Mouse (Mus musculus) neural tube, embryonic 15.5 days (tissue): ENCODE data around the gene Irx3. TPM values are rescaled to one million over a fixed set of nuclear protein-coding genes. Genes with fewer than 3 reads are reported as not detected.

Source experiments
- ATAC-seq: fragments of 200-750 bp; cut with Nextera tagmentation; 2 replicates; pipeline ENCODE4 v1.8.0; 2017; ENCODE audit warnings: mild to moderate bottlenecking, moderate TSS enrichment, moderate library complexity; ENCODE audit not compliant: low FRiP score
- H3K27ac ChIP-seq: fragments of 300-500 bp; sonication (generic); replicated peaks from 2 replicates; pipeline ENCODE4 v1.5.1; 2015; ENCODE audit warnings: mild to moderate bottlenecking, inconsistent platforms
- H3K27me3 ChIP-seq: fragments of 300-500 bp; sonication (generic); replicated peaks from 2 replicates; pipeline ENCODE4 v1.6.1; 2015; ENCODE audit warnings: inconsistent platforms
- H3K36me3 ChIP-seq: fragments of 300-500 bp; sonication (generic); 2 replicates; pipeline ENCODE4 v1.6.1; 2015; ENCODE audit warnings: inconsistent platforms
- H3K4me1 ChIP-seq: fragments of 300-500 bp; sonication (generic); 2 replicates; pipeline ENCODE4 v1.6.1; 2015; ENCODE audit warnings: inconsistent platforms
- H3K4me2 ChIP-seq: fragments of 300-500 bp; sonication (generic); 2 replicates; pipeline ENCODE4 v1.6.1; 2015; ENCODE audit warnings: inconsistent platforms, mild to moderate bottlenecking, moderate library complexity
- H3K4me3 ChIP-seq: fragments of 300-500 bp; sonication (generic); replicated peaks from 2 replicates; pipeline ENCODE4 v1.5.1; 2015; ENCODE audit warnings: mild to moderate bottlenecking, inconsistent platforms
- H3K9ac ChIP-seq: fragments of 300-500 bp; sonication (generic); replicated peaks from 2 replicates; pipeline ENCODE4 v1.6.1; 2015; ENCODE audit warnings: mild to moderate bottlenecking, inconsistent platforms
- H3K9me3 ChIP-seq: fragments of 300-500 bp; sonication (generic); replicated peaks from 2 replicates; pipeline ENCODE4 v1.6.1; 2016; ENCODE audit warnings: inconsistent platforms
- WGBS: fragments of 180-500 bp; shearing (Covaris S2); methylation state at CpG from one replicate; pipeline ENCODE4 v1.1.7; 2015; ENCODE audit warnings: mixed read lengths; 5-methylcytosine and 5-hydroxymethylcytosine counted together
- polyA plus RNA-seq: library from polyadenylated mRNA; unstranded; fragments of >200 nt; fragmentation: Nextera tagmentation; extraction: Ambion mirVana; gene quantifications from 2 replicates; pipeline ENCODE4 v1.2.1, GENCODE M21; 2015

Irx3 gene
- polyA plus RNA-seq, 1 experiment from 2014 or later = 6.3 TPM

DNA sequence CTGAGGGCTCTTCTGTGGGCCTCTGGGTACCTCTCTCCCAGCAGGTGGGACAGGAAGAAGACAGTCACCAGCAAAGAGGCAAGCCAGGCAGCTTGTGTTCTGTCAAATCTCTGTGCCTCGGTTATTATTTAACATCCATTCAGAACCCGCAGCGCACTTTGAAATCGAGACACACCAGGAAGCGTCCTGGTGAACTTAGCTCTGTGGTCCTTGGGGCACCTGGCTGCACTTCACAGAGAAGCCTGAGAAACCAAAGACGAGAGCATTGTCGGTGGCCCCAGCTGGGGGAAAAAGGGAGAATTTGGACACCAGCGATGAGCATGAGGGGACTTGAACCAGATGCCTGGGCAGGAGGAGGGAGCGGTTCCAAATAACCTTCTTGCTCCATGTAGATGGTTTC is 46.8 kb downstream of the Irx3 start:
- Histone ChIP-seq H3K36me3 (no peaks in the 10 kb centered on the region), H3K4me1 (no peaks in the 10 kb centered on the region), H3K4me2 (no peak overlapping the region), H3K9ac (no peak overlapping the region), H3K9me3 (no peaks in the 10 kb centered on the region), H3K27me3 (no peaks in the 10 kb centered on the region), H3K4me3 (no peak overlapping the region), H3K27ac (no peak overlapping the region)
- ATAC-seq = no peak
- 95% methylated on average over 9 of the region's 9 CpGs for WGBS

DNA sequence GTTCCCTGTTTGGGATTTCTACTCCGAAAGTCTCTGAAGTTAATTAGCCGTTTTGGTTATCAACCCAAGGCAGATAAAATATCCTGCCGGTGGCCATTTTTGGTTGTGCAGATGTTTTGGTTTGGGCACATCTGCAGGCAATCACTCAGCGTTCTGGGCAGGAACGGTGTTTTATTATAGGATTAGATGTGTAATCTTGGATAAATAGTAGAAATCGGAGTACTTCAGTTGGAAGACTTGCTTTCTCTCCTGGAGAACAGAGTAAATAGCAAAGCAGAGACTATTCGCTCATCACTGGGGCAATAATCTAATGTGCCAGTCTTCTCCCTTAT is 51.1 kb downstream of the Irx3 start:
- Histone ChIP-seq H3K9me3 (no peaks in the 10 kb centered on the region), H3K36me3 (no peaks in the 10 kb centered on the region), H3K27ac (no peak overlapping the region), H3K4me3 (no peak overlapping the region), H3K9ac (no peak overlapping the region), H3K27me3 (peaks cover 3% of the 10 kb centered on the region; the same call in 1 of the 2 replicates), H3K4me2 (no peak overlapping the region), H3K4me1 (peaks cover 15% of the 10 kb centered on the region)
- WGBS = 84% methylated on average over 7 of the region's 7 CpGs
- no peak for ATAC-seq

DNA sequence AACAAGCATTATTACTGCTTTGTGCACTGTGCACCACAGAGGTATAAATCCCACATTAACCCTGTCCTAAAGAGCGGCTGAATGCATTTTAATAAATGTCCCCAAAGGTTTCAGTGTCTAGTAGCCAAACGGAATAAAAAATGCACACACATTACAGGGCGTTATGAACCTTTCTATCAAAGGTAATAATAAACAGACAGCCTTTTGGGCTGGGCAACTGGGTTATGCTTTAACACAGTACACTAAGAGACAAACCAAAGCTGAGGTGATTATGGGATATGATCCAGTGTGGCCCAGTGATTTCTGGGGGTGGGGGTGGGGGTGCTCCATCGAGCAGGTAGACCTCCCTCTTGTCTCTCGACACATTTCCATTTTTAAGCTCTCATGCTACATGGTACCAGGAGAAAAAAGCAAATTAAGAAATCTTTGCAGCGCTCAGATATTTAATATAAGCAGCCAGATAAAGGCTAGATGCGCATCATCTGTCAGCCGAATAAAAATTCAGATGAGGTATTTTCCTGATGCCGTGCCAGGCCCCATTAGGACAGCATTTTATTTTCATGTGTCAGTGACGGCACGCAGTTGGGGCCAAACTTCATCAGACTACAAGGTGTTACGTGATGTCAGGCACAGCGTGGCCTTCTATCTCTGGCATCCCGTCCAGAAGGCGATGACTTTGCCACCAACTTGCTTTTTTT is 51.6 kb downstream of the Irx3 start:
- no peaks in the 10 kb centered on the region for H3K9me3 ChIP-seq
- no peak overlapping the region for H3K4me2 ChIP-seq
- no peak overlapping the region for H3K4me3 ChIP-seq
- peaks cover 15% of the 10 kb centered on the region for H3K4me1 ChIP-seq
- H3K27ac ChIP-seq = no peak overlapping the region
- H3K9ac ChIP-seq = no peak overlapping the region
- no peaks in the 10 kb centered on the region for H3K36me3 ChIP-seq
- H3K27me3 ChIP-seq = peaks cover 5% of the 10 kb centered on the region; the same call in 1 of the 2 replicates
- WGBS = 75% methylated on average over 15 of the region's 15 CpGs
- ATAC-seq = no peak

DNA sequence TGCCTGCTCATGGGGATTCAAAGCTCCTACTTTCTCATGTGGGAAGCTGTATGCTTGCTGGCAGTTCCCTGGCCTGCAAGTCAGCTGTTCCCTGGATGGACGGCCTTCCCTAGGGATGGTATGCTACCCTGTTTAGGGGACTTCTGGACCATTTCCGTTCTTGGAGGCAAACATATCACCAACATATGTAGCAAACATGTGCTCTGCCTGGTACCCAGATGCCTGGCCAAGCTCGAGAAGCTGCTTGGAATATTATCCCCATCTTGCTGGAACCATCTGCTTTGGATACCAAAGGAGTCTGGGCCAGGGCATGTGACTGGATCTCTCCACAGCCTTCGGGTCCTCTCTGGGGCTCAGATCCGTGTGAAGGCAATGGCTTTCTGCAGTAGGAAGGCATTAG is 52.5 kb downstream of the Irx3 start:
- Histone ChIP-seq H3K27me3 (peaks cover 6% of the 10 kb centered on the region; the same call in 1 of the 2 replicates), H3K9ac (no peak overlapping the region), H3K4me3 (no peak overlapping the region), H3K4me1 (peaks cover 15% of the 10 kb centered on the region), H3K9me3 (no peaks in the 10 kb centered on the region), H3K4me2 (no peak overlapping the region), H3K27ac (no peak overlapping the region), H3K36me3 (no peaks in the 10 kb centered on the region)
- 77% methylated on average over 5 of the region's 5 CpGs for WGBS
- no peak for ATAC-seq
